Mouse (Mus musculus): ENCODE data around the gene Rnf113a1. TPM values are rescaled to one million over a fixed set of nuclear protein-coding genes. Genes with fewer than 3 reads are reported as not detected.
A peak's percentile ranks its signal among the peaks of the same experiment; 100 is the strongest.
"Not testable (repeated sequence)": the region's sequence is repeated elsewhere in the genome, so short reads cannot be mapped to it uniquely, and the experiment has no call there.

Rnf113a1 gene
- total RNA-seq (2015; ENCODE audit: low replicate concordance) (1.4 and 2.1 TPM in 2 replicates), total RNA-seq (2017; ENCODE audit: low replicate concordance) (not detected in 2 replicates)

DNA sequence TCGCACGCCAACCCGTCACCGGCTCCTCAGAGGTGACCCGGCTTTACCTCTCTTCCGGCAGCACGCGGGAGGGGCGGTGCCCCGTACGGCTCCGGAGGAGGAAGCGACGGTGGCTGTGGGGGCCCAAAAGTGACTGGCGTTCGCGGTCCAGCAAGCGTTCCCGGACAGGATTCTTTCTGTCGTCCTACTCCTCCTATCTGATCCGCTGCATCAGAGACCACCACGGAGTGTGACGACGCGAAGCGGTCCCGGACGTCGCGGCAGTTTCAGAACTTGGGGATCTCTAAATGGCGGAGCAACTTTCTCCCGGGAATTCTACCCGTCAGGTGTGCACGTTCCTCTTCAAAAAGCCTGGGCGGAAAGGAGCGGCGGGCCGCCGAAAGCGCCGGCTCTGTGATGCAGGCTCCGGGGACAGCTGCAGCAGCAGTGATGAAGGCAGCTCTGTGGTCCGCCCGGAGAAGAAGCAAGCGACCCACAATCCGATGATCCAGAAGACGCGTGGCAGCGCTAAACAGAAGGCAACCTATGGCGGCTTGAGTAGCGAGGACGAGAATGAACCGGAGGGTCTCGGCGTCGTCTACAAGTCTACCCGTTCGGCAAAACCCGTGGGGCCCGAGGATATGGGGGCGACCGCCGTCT, at the start of gene Rnf113a1, which contains the start of gene Ndufa1:
Gene Rnf113a1, plus strand, starts transcription at position 141 of the 639 bp plus-strand sequence.
Gene Ndufa1, minus strand, starts transcription at position 59 of the 639 bp plus-strand sequence.
- ATAC-seq (replicated peaks; ENCODE audit: low FRiP score, poor library complexity, severe bottlenecking): peak; percentile 94

- no peak for ATAC-seq (replicated peaks; ENCODE audit: low FRiP score, poor library complexity, severe bottlenecking)
Observed at GRCm38 (mm10) chrX:37141732-37142131, 49.3 kb upstream of the Rnf113a1 start.

DNA sequence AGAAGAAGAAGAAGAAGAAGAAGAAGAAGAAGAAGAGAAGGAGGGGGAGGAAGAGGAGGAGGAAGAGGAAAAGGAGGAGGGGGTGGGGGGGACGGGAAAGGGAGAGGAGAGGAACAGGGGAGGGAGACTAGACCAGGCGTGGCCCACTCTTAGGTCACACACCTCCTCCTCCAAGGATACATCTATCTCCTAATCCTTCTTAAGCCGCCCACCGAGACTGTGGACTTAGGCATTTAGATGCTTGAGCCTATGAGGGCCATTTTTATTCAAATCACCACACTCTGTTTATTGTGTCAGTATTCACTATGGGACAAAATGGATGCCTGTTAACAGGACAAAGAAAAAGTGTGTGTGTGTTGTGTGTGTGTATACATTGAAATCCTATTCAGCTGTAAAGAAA, 46.5 kb upstream of the Rnf113a1 start:
- not testable (repeated sequence) for ATAC-seq (replicated peaks; ENCODE audit: low FRiP score, poor library complexity, severe bottlenecking)

GRCm38 (mm10) chrX:37144954-37145353, 46.1 kb upstream of the Rnf113a1 start:
- 0 out of 2 replicates have a peak, but pooled peaks have one; percentile 57 for ATAC-seq (replicated peaks; ENCODE audit: low FRiP score, poor library complexity, severe bottlenecking)

DNA sequence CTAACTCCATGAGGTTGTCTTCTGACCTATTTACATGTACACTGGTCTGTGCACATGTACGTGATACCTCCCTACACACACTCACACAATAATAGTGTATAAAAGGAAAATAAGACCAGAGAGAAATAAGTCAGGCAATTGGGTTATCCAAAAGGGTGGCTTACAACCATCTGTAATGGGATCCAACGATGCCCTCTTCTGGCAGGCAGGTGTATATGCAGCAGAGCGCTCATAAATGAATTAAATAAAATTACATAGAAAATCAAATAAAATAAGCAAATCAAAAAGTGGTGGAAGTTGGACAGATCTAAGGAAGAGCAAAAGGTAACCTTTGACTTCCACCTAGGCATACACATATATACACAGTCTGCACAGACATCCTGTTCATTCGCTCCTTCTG, 33.2 kb upstream of the Rnf113a1 start:
- ATAC-seq (replicated peaks; ENCODE audit: low FRiP score, poor library complexity, severe bottlenecking): no peak

DNA sequence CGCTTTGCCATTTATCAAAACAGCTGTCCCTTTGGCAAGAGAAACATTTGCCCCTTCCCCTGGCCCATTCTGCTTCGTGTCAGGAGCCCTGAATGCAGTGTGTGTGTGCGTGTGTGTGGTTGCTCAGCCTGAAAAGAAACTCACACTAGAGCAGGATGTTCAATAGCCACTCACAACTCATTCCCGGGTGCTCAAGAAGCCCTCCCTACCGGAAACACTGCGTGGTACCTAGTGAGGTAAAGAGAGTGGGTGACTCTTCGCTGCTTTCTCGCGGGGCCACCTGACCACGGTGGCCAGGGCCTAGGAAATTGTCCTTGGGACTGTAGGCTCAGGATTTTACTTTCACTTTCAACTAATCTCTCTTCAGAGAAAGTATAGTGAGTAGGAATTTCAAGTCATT, 29.9 kb upstream of the Rnf113a1 start:
- ATAC-seq (replicated peaks; ENCODE audit: low FRiP score, poor library complexity, severe bottlenecking): no peak

GRCm38 (mm10) chrX:37163115-37163514, 27.9 kb upstream of the Rnf113a1 start:
- ATAC-seq (replicated peaks; ENCODE audit: low FRiP score, poor library complexity, severe bottlenecking): no peak

- peak; percentile 72 for ATAC-seq (replicated peaks; ENCODE audit: low FRiP score, poor library complexity, severe bottlenecking)
Observed at GRCm38 (mm10) chrX:37167085-37167484, 24.0 kb upstream of the Rnf113a1 start.

GRCm38 (mm10) chrX:37168742-37169141, 22.3 kb upstream of the Rnf113a1 start, which contains the start of gene Akap14:
Akap14 (minus strand) TSS chrX:37168842.
- no peak for ATAC-seq (replicated peaks; ENCODE audit: low FRiP score, poor library complexity, severe bottlenecking)

DNA sequence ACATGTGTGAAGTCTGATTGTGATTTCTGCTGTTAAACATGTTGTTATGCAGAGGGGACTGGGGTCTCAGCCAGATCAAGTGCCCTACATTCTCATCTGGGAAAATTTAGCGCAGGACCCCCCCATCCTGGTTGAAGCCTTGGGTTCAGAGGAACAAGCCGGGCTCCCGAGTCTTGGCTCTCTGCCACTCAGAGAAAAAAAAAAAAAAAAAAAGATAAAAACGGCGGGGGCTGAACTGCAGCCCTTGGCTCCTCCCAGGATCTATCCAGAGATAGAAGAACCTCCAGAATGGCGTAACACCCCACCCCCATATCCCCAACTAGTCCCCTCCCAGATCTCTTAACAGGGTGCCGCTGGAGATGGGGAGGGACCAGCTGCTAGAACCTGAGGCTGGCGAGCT, 6.6 kb upstream of the Rnf113a1 start:
- not testable (repeated sequence) for ATAC-seq (replicated peaks; ENCODE audit: low FRiP score, poor library complexity, severe bottlenecking)

GRCm38 (mm10) chrX:37190755-37191104, 315 bp upstream of the Rnf113a1 start:
- ATAC-seq (replicated peaks; ENCODE audit: low FRiP score, poor library complexity, severe bottlenecking): 0 out of 2 replicates have a peak, but pooled peaks have one; percentile 10

- 0 out of 2 replicates have a peak, but pooled peaks have one; percentile 49 for ATAC-seq (replicated peaks; ENCODE audit: low FRiP score, poor library complexity, severe bottlenecking)
Observed at GRCm38 (mm10) chrX:37191744-37192379, 817 bp downstream of the Rnf113a1 start.

- ATAC-seq (replicated peaks; ENCODE audit: low FRiP score, poor library complexity, severe bottlenecking): no peak
Observed at GRCm38 (mm10) chrX:37198676-37199075, 7.6 kb downstream of the Rnf113a1 start.

DNA sequence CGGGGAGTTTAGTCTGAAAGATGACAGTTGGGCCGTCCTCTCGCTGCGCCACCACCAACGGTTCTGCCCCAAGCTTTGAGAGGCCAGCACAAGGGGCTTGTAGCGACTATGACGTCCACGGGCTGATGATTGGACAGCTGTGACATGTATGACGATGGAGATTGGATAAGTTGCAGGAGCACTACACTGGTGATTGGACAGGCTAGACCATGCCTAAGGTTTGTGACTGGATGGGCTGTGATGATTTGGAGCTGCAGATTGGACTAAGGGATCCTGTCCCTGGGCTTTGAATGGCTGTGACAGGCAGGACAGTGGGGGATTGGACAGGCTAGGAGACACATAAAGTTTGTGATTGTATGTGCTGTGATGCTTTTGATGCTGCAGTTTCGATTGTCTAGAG, 19.9 kb downstream of the Rnf113a1 start, which contains the start of gene Gm9:
Gene Gm9, minus strand, starts transcription at position 101 of the 400 bp plus-strand sequence.
- ATAC-seq (replicated peaks; ENCODE audit: low FRiP score, poor library complexity, severe bottlenecking): no peak

- not testable (repeated sequence) for ATAC-seq (replicated peaks; ENCODE audit: low FRiP score, poor library complexity, severe bottlenecking)
Observed at GRCm38 (mm10) chrX:37222158-37222557, 31.1 kb downstream of the Rnf113a1 start, which contains the start of gene Rhox1. Rhox1 (minus strand) TSS chrX:37222258.

Other genes with a start within 250 kb of the Rnf113a1 start
- 10.5 and 18.4 TPM in 2 replicates for gene Sept6, start 199.5 kb upstream of the Rnf113a1 start, total RNA-seq (2015; ENCODE audit: low replicate concordance)
- 3.9 and 6.8 TPM in 2 replicates for gene Sept6, start 199.5 kb upstream of the Rnf113a1 start, total RNA-seq (2017; ENCODE audit: low replicate concordance)
- gene Sowahd, start 142.4 kb upstream of the Rnf113a1 start, total RNA-seq (2015; ENCODE audit: low replicate concordance): not detected in 2 replicates
- gene Sowahd, start 142.4 kb upstream of the Rnf113a1 start, total RNA-seq (2017; ENCODE audit: low replicate concordance): not detected in 2 replicates
- 436 and 515 TPM in 2 replicates for gene Rpl39, start 105.8 kb upstream of the Rnf113a1 start, total RNA-seq (2015; ENCODE audit: low replicate concordance)
- gene Rpl39, start 105.8 kb upstream of the Rnf113a1 start, total RNA-seq (2017; ENCODE audit: low replicate concordance): 335 and 802 TPM in 2 replicates
- gene Upf3b, start 80.9 kb upstream of the Rnf113a1 start, total RNA-seq (2015; ENCODE audit: low replicate concordance): 55.1 and 75.5 TPM in 2 replicates
- 74.7 and 95.0 TPM in 2 replicates for gene Upf3b, start 80.9 kb upstream of the Rnf113a1 start, total RNA-seq (2017; ENCODE audit: low replicate concordance)
- 6.8 and 14.3 TPM in 2 replicates for gene Nkap, start 64.5 kb upstream of the Rnf113a1 start, total RNA-seq (2015; ENCODE audit: low replicate concordance)
- gene Nkap, start 64.5 kb upstream of the Rnf113a1 start, total RNA-seq (2017; ENCODE audit: low replicate concordance): 9.7 and 57.9 TPM in 2 replicates
- gene Akap14, start 22.4 kb upstream of the Rnf113a1 start, total RNA-seq (2015; ENCODE audit: low replicate concordance): not detected in 2 replicates
- not detected in 2 replicates for gene Akap14, start 22.4 kb upstream of the Rnf113a1 start, total RNA-seq (2017; ENCODE audit: low replicate concordance)
- gene Ndufa1, start 82 bp upstream of the Rnf113a1 start, total RNA-seq (2015; ENCODE audit: low replicate concordance): 26.3 and 59.5 TPM in 2 replicates
- gene Ndufa1, start 82 bp upstream of the Rnf113a1 start, total RNA-seq (2017; ENCODE audit: low replicate concordance): 51.6 and 63.5 TPM in 2 replicates
- gene Gm9, start 19.8 kb downstream of the Rnf113a1 start, total RNA-seq (2015; ENCODE audit: low replicate concordance): not detected in 2 replicates
- gene Gm9, start 19.8 kb downstream of the Rnf113a1 start, total RNA-seq (2017; ENCODE audit: low replicate concordance): not detected in 2 replicates
- not detected in 2 replicates for gene Rhox1, start 31.0 kb downstream of the Rnf113a1 start, total RNA-seq (2015; ENCODE audit: low replicate concordance)
- not detected in 2 replicates for gene Rhox1, start 31.0 kb downstream of the Rnf113a1 start, total RNA-seq (2017; ENCODE audit: low replicate concordance)
- not detected in 2 replicates for gene Rhox2a, start 53.7 kb downstream of the Rnf113a1 start, total RNA-seq (2015; ENCODE audit: low replicate concordance)
- gene Rhox2a, start 53.7 kb downstream of the Rnf113a1 start, total RNA-seq (2017; ENCODE audit: low replicate concordance): not detected in 2 replicates
- not detected in 2 replicates for gene Rhox3a, start 58.7 kb downstream of the Rnf113a1 start, total RNA-seq (2015; ENCODE audit: low replicate concordance)
- gene Rhox3a, start 58.7 kb downstream of the Rnf113a1 start, total RNA-seq (2017; ENCODE audit: low replicate concordance): not detected in 2 replicates
- gene Rhox4a, start 74.1 kb downstream of the Rnf113a1 start, total RNA-seq (2015; ENCODE audit: low replicate concordance): not detected in 2 replicates
- not detected in 2 replicates for gene Rhox4a, start 74.1 kb downstream of the Rnf113a1 start, total RNA-seq (2017; ENCODE audit: low replicate concordance)
- not detected in 2 replicates for gene Rhox3a2, start 188.8 kb downstream of the Rnf113a1 start, total RNA-seq (2015; ENCODE audit: low replicate concordance)
- not detected in 2 replicates for gene Rhox3a2, start 188.8 kb downstream of the Rnf113a1 start, total RNA-seq (2017; ENCODE audit: low replicate concordance)
- not detected in 2 replicates for gene Rhox4a2, start 199.6 kb downstream of the Rnf113a1 start, total RNA-seq (2015; ENCODE audit: low replicate concordance)
- not detected in 2 replicates for gene Rhox4a2, start 199.6 kb downstream of the Rnf113a1 start, total RNA-seq (2017; ENCODE audit: low replicate concordance)
- gene Rhox2b, start 220.8 kb downstream of the Rnf113a1 start, total RNA-seq (2015; ENCODE audit: low replicate concordance): not detected in 2 replicates
- gene Rhox2b, start 220.8 kb downstream of the Rnf113a1 start, total RNA-seq (2017; ENCODE audit: low replicate concordance): not detected in 2 replicates
- not detected in 2 replicates for gene Rhox4b, start 241.2 kb downstream of the Rnf113a1 start, total RNA-seq (2015; ENCODE audit: low replicate concordance)
- gene Rhox4b, start 241.2 kb downstream of the Rnf113a1 start, total RNA-seq (2017; ENCODE audit: low replicate concordance): not detected in 2 replicates

All from erythroid progenitor cell, adult 5-6 weeks (primary cell).